Mouse (Mus musculus) G1E (cell line): ENCODE results near the gene Myh9.
"Not testable (repeated sequence)": the region's sequence is repeated elsewhere in the genome, so short reads cannot be mapped to it uniquely, and the experiment has no call there.

ENCODE experiments used
- CTCF ChIP-seq: IDR thresholded peaks from 2 replicates; pipeline ENCODE4 v1.5.1; 2012; ENCODE audit warnings: low read depth, low read length, inconsistent platforms, mixed read lengths
- POLR2AphosphoS5 ChIP-seq: IDR thresholded peaks from 2 replicates; pipeline ENCODE4 v1.6.1; 2012; ENCODE audit warnings: low read depth, low read length, inconsistent platforms; ENCODE audit not compliant: insufficient replicate concordance
- TAL1 ChIP-seq: conservative IDR thresholded peaks from 2 replicates; pipeline ENCODE4 v1.6.1; 2012; ENCODE audit warnings: low read depth, low read length, inconsistent platforms, mixed read lengths

DNA sequence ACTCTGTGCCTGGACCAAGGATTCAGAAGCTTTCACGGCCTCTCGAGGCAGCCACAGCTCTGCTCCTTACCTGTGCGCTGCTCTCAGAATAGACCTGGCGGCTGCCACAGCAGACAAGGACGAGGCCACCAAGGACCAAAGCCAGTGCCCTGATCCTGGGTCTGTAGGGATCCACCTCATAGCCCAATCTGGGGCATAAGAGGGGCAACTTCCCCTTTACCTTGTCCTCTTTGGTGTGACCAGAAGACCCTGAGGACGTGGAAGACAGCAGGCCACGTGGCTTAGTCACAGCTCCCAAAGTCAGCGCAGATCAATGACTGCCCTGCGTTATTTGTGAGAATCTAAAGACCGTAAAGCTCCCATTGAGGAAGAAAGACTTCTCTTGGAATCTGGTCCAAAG lies 109.1 kb downstream of the Myh9 start:
- TF ChIP-seq CTCF, TAL1, POLR2AphosphoS5: not testable (repeated sequence)
